Mouse (Mus musculus) layer of hippocampus, postnatal 25 days (tissue): ENCODE measurements around the gene Aes. TPM values are rescaled to one million over a fixed set of nuclear protein-coding genes. Genes with fewer than 3 reads are reported as not detected.

ENCODE experiments used
- DNase-seq, 2 experiments: peaks; one replicate each; pipeline ENCODE4 v3.0.0; 2022; ENCODE audit warnings: mixed read lengths in 2 of 2, low spot score in 1 of 2; ENCODE audit errors: extremely low spot score in 1 of 2
- total RNA-seq, 2 experiments: library from RNA; stranded (reverse); gene quantifications; 2 replicates each; pipeline ENCODE4 v1.2.3; 2021

The Aes gene
- total RNA-seq, result 100 to 1,000 TPM; 692 to 732 TPM

GRCm38 (mm10) chr10:81559163-81559626 is at the start of gene Aes:
Gene Aes, plus strand, starts transcription at chr10:81559488.
- peak; percentile 65 to 67 for DNase-seq

GRCm38 (mm10) chr10:81510246-81510810 is 49.0 kb upstream of the Aes start:
- no peak for DNase-seq

- no peak for DNase-seq
These were observed 45.5 kb upstream of the Aes start for GRCm38 (mm10) chr10:81513798-81514197.

GRCm38 (mm10) chr10:81517227-81517626 is 42.1 kb upstream of the Aes start:
- no peak for DNase-seq

- peak in 1 of 2 experiments; percentile 66 for DNase-seq
These were observed 40.7 kb upstream of the Aes start for GRCm38 (mm10) chr10:81518546-81518945.

- DNase-seq, result no peak
These were observed 39.9 kb upstream of the Aes start for GRCm38 (mm10) chr10:81519227-81519977.

- DNase-seq, result no peak
These were observed 39.3 kb upstream of the Aes start for GRCm38 (mm10) chr10:81519978-81520365.

GRCm38 (mm10) chr10:81523142-81523541 is 36.1 kb upstream of the Aes start:
- no peak for DNase-seq

GRCm38 (mm10) chr10:81523570-81523969 is 35.7 kb upstream of the Aes start:
- DNase-seq, result no peak

GRCm38 (mm10) chr10:81524051-81524605 is 35.2 kb upstream of the Aes start, which contains the start of gene Gna15:
Gene Gna15, minus strand, starts transcription at chr10:81524225.
- no peak for DNase-seq

GRCm38 (mm10) chr10:81525017-81525694 is 34.1 kb upstream of the Aes start:
- no peak for DNase-seq

- DNase-seq, result peak; percentile 67 to 85
These were observed 32.5 kb upstream of the Aes start for GRCm38 (mm10) chr10:81526779-81527178.

- DNase-seq, result no peak
These were observed 24.5 kb upstream of the Aes start for GRCm38 (mm10) chr10:81534826-81535225.

GRCm38 (mm10) chr10:81536734-81537133 is 22.6 kb upstream of the Aes start:
- DNase-seq, result no peak

- no peak for DNase-seq
These were observed 21.9 kb upstream of the Aes start for GRCm38 (mm10) chr10:81537429-81537828.

- no peak for DNase-seq
These were observed 20.8 kb upstream of the Aes start for GRCm38 (mm10) chr10:81538321-81539048.

- no peak for DNase-seq
These were observed 17.9 kb upstream of the Aes start for GRCm38 (mm10) chr10:81541363-81541762.

- no peak for DNase-seq
These were observed 17.5 kb upstream of the Aes start for GRCm38 (mm10) chr10:81541803-81542202.

GRCm38 (mm10) chr10:81542727-81543460 is 16.4 kb upstream of the Aes start:
- no peak for DNase-seq

- DNase-seq, result no peak
These were observed 15.7 kb upstream of the Aes start for GRCm38 (mm10) chr10:81543633-81544032.
